Mouse (Mus musculus) adrenal gland, postnatal 36 days (tissue): ENCODE data around the gene Phf13. TPM values are rescaled to one million over a fixed set of nuclear protein-coding genes. Genes with fewer than 3 reads are reported as not detected.

Experiments used
- DNase-seq, 2 experiments: peaks; one replicate each; pipeline ENCODE4 v3.0.0; 2021; ENCODE audit warnings: mixed read lengths in 1 of 2
- total RNA-seq, 2 experiments: library from RNA; stranded (reverse); gene quantifications; 2 replicates each; pipeline ENCODE4 v1.2.3; 2021

Gene Phf13
- total RNA-seq, 2 experiments from 2014 or later = 17.2 to 17.7 TPM

DNA sequence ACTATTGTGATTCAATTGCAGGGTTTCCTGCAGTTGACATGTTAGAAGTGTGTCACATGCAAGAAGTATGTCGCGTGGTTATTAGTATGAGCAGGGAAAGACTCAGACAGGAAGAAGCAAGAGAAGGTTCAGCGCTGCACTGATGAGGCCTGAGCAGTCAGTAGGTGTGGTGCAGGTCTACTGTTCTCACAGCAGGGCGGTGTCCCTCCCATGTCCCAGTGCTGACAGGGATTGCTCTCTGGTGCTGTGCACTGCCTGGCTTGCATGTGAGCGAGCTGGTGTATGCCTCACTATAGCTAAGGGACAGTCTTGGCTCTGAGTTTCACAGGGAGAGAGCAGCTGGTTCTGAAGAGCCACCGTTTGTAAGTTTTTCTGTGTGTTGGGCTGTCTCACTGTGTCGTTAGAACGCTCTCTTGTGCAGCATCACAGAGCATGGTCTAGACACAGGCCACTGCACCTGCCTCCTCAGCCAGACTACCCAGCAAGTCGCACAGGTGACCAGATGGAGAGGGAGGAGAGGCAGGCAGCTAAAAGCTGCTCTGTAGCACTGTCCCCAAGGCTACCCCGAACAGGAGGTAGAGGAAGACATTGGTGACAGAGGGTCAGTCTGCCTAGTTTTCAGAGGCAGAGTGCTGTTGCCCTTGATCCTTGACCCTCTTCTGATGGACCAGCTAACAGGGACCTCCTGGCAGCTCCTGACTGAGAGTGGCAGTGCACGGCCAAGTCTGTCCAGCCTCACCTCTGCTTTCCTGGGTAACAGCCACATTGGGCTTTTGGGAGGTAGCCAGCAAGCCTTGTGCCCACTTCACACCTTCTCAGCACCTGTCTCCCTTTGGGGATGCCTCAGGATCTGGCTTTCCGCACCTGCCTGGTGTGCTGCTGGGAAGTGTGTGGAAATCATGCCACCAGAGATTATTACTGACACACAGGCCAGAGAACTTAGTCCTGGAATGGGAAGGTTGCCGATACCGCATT is 47.3 kb downstream of the Phf13 start:
- no peak for DNase-seq

DNA sequence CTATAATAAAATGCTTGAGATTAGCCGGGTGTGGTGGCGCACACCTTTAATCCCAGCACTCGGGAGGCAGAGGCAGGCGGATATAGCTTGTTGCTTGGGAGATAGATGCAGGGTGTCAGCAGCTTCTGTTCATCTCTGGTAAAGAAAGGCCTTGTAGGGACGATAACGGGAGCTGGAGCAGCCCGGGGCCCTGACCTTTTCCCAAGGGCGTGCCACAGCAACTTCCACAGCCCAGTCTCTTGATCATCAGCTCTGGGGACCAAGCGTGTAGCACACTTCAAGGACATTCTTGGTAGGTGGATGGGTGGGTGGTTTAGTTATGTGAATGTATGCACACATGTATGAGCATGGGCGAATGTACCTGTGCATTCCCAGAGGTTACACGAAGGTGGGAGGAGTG is 49.8 kb downstream of the Phf13 start:
- peak; percentile 71 to 72 for DNase-seq

Other genes with a start within 250 kb of the Phf13 start
- gene Camta1, start 134.4 kb downstream of the Phf13 start, total RNA-seq = 10 to 100 TPM; 28.7 to 33.3 TPM
- 10 to 100 TPM; 93.5 to 95.9 TPM for gene Dnajc11, start 62.6 kb downstream of the Phf13 start, total RNA-seq
- 10 to 100 TPM; 19.5 to 20.5 TPM for gene Thap3, start 7.3 kb downstream of the Phf13 start, total RNA-seq
- gene Klhl21, start 12.5 kb upstream of the Phf13 start, total RNA-seq = 10 to 100 TPM; 21.7 to 29.7 TPM
- gene Zbtb48, start 31.4 kb upstream of the Phf13 start, total RNA-seq = 1 to 10 TPM; 8.6 to 9.7 TPM
- gene Tas1r1, start 42.3 kb upstream of the Phf13 start, total RNA-seq = not detected
- 10 to 100 TPM; 24.8 to 27.3 TPM for gene Nol9, start 43.1 kb upstream of the Phf13 start, total RNA-seq
- 10 to 100 TPM; 10.0 to 13.5 TPM for gene Plekhg5, start 76.2 kb upstream of the Phf13 start, total RNA-seq
- gene Tnfrsf25, start 119.7 kb upstream of the Phf13 start, total RNA-seq = 1 to 10 TPM; 1.7 to 3.0 TPM
- gene Espn, start 156.1 kb upstream of the Phf13 start, total RNA-seq = 1 to 10 TPM; 1.2 to 1.5 TPM
- not detected for gene Hes2, start 162.6 kb upstream of the Phf13 start, total RNA-seq
- gene Acot7, start 181.9 kb upstream of the Phf13 start, total RNA-seq = 10 to 100 TPM; 37.1 to 53.6 TPM